In genomic region chr6:101426301-101426700, GRCm38 (mm10) we compare ENCODE assay signal across 18 mouse cellular contexts. TPM values are rescaled to one million over a fixed set of nuclear protein-coding genes. Genes with fewer than 3 reads are reported as not detected.
A peak's percentile ranks its signal among the peaks of the same experiment; 100 is the strongest.
DNase-seq lines count a peak whose midpoint lies in the region; ATAC-seq lines count a peak whose summit lies in the region.
"Had no signal": no experiment of that assay in that cellular context is flagged by ENCODE, and none has a peak within 500 bp of the region (broad histone marks: within the 10 kb centered on the region; RNA-seq: fewer than 3 reads in every experiment).

No protein-coding gene starts in this region.

- ATAC-seq in hindbrain, embryonic 14.5 days (ENCODE audit: low FRiP score) = no peak
- ATAC-seq: lung, postnatal 0 days had no signal

- H3K4me2 ChIP-seq in hindbrain, embryonic 14.5 days (replicated peaks) = no peak overlapping the region
- H3K4me2 ChIP-seq: heart, embryonic 15.5 days; hindbrain, embryonic 13.5 days; liver, embryonic 13.5 days; neural tube, embryonic 15.5 days had no signal

- H3K36me3 ChIP-seq in hindbrain, embryonic 14.5 days (replicated peaks; ENCODE audit: control insufficient read depth, insufficient read depth) = no peaks in the 10 kb centered on the region
- no peaks in the 10 kb centered on the region for H3K36me3 ChIP-seq in hindbrain, embryonic 10.5 days
- H3K36me3 ChIP-seq: heart, embryonic 15.5 days; hindbrain, embryonic 13.5 days; liver, embryonic 13.5 days; neural tube, embryonic 15.5 days had no signal

- H3K27me3 ChIP-seq in hindbrain, embryonic 14.5 days (ENCODE audit: control insufficient read depth, insufficient read depth, low read length) = no peaks in the 10 kb centered on the region
- H3K27me3 ChIP-seq in hindbrain, embryonic 10.5 days (ENCODE audit: insufficient read depth, poor library complexity, severe bottlenecking) = no peaks in the 10 kb centered on the region
- H3K27me3 ChIP-seq: heart, embryonic 15.5 days; hindbrain, embryonic 13.5 days; liver, embryonic 13.5 days; megakaryocyte, embryonic 14.5 days; neural tube, embryonic 15.5 days had no signal

- peak; percentile 26 for DNase-seq in hindbrain, embryonic 14.5 days (ENCODE audit: low spot score)
- no peak for DNase-seq in hindbrain, embryonic 10.5 days (ENCODE audit: low spot score)
- DNase-seq in retina, postnatal 1 day = peak; percentile 32
- DNase-seq in retina, embryonic 14.5 days (ENCODE audit: low spot score) = no peak
- peak; percentile 47 for DNase-seq in layer of hippocampus, adult 9-11 months
- peak; percentile 79 for DNase-seq in telencephalon, adult 2 months (ENCODE audit: low read depth, low spot score)
- DNase-seq in gastrocnemius, adult 18-20 months (ENCODE audit: low spot score) = no peak
- DNase-seq: cerebellum, adult 8-10 months; kidney, adult 18-20 months; kidney, postnatal 36 days; liver, embryonic 13.5 days; thymus, adult 18-20 months had no signal

- no peak overlapping the region for H3K4me3 ChIP-seq in hindbrain, embryonic 14.5 days (replicated peaks; ENCODE audit: low read length)
- H3K4me3 ChIP-seq in hindbrain, embryonic 10.5 days = no peak overlapping the region
- H3K4me3 ChIP-seq: heart, embryonic 15.5 days; hindbrain, embryonic 13.5 days; liver, embryonic 13.5 days; megakaryocyte, embryonic 14.5 days; neural tube, embryonic 15.5 days had no signal

- 71% methylated on average over 4 of the region's 4 CpGs for WGBS in hindbrain, embryonic 14.5 days
- 89% methylated on average over 4 of the region's 4 CpGs for WGBS in hindbrain, embryonic 10.5 days

- no peaks in the 10 kb centered on the region for H3K9me3 ChIP-seq in hindbrain, embryonic 14.5 days (ENCODE audit: control insufficient read depth, low read length)
- H3K9me3 ChIP-seq in hindbrain, embryonic 10.5 days = no peaks in the 10 kb centered on the region
- H3K9me3 ChIP-seq: heart, embryonic 15.5 days; hindbrain, embryonic 13.5 days; liver, embryonic 13.5 days; neural tube, embryonic 15.5 days had no signal

- H3K4me1 ChIP-seq in hindbrain, embryonic 14.5 days (replicated peaks; ENCODE audit: control insufficient read depth, insufficient read depth, low read length) = peaks cover 3% of the 10 kb centered on the region; the same call in 1 of the 2 replicates
- peaks cover 17% of the 10 kb centered on the region for H3K4me1 ChIP-seq in hindbrain, embryonic 10.5 days (replicated peaks)
- H3K4me1 ChIP-seq: heart, embryonic 15.5 days; hindbrain, embryonic 13.5 days; liver, embryonic 13.5 days; megakaryocyte, embryonic 14.5 days had no signal

- no peak overlapping the region for H3K9ac ChIP-seq in hindbrain, embryonic 14.5 days
- H3K9ac ChIP-seq: heart, embryonic 15.5 days; hindbrain, embryonic 13.5 days; liver, embryonic 13.5 days; neural tube, embryonic 15.5 days had no signal

- no peak overlapping the region for H3K27ac ChIP-seq in hindbrain, embryonic 14.5 days
- H3K27ac ChIP-seq in hindbrain, embryonic 10.5 days = no peak overlapping the region
- H3K27ac ChIP-seq: heart, embryonic 15.5 days; hindbrain, embryonic 13.5 days; liver, embryonic 13.5 days; neural tube, embryonic 15.5 days had no signal

RNA-seq across cellular contexts. Expression of gene Pdzrn3, which starts 48.6 kb away (rescaled TPM):
- 23.2 and 23.5 TPM in 2 replicates for polyA plus RNA-seq in hindbrain, embryonic 14.5 days (2014; fragmentation: Nextera tagmentation; extraction: Ambion mirVana)
- polyA plus RNA-seq in hindbrain, embryonic 10.5 days (2016; fragmentation: Nextera tagmentation; extraction: Ambion mirVana) = 6.7 and 13.2 TPM in 2 replicates
- 100 to 1,000 TPM; 122 to 135 TPM for total RNA-seq in gastrocnemius, adult 18-20 months (2021)
- total RNA-seq: granulocyte monocyte progenitor cell, adult 5-6 weeks had no signal

Comparison
In these comparisons a context has a peak if more than half of its experiments do, and no peak if none do; other contexts are left out.
1. DNase-seq: peak in hindbrain, embryonic 14.5 days (single experiment), retina, postnatal 1 day (single experiment), layer of hippocampus, adult 9-11 months (single experiment) and telencephalon, adult 2 months (single experiment); none in hindbrain, embryonic 10.5 days (single experiment), retina, embryonic 14.5 days (single experiment) and gastrocnemius, adult 18-20 months (single experiment).